Mouse (Mus musculus): ENCODE results near the gene Prss37. TPM values are rescaled to one million over a fixed set of nuclear protein-coding genes. Genes with fewer than 3 reads are reported as not detected.

The Prss37 gene
- total RNA-seq, 1 experiment: not detected

DNA sequence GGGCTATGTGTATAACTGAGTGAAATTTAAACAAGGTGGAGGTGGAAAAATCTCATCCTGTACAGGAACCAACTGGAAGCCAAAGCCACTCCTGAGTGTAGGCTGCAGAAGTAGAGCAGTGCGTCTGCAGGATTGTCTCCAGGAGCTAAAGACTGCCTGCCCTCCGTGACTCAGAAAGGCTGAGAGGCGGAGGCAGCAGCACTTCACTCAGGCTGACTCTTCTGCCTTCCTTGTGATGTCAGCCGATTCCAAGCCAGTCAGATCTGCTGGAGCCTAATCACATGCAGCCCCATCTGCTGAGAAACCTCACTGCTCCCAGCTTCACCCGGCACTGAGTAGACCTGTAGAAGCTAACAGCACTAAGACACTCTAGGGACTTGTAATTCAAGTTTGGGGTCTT is 37.0 kb downstream of the Prss37 start:
- H3K9ac ChIP-seq (ENCODE audit: insufficient read depth, low read depth, low read length, poor library complexity, severe bottlenecking): no peak overlapping the region
- H3K4me1 ChIP-seq (ENCODE audit: control insufficient read depth in 2 of 2, insufficient read depth in 2 of 2, low read length in 2 of 2, poor library complexity in 1 of 2): no peaks in the 10 kb centered on the region
- peaks cover 21% of the 10 kb centered on the region for H3K36me3 ChIP-seq (ENCODE audit: control insufficient read depth, insufficient read depth, low read length, poor library complexity, severe bottlenecking)
- H3K4me3 ChIP-seq (ENCODE audit: insufficient read depth in 1 of 2, low read depth in 1 of 2, low read length in 2 of 2, poor library complexity in 1 of 2, severe bottlenecking in 1 of 2): no peak overlapping the region
- no peak overlapping the region for H3K27ac ChIP-seq (ENCODE audit: insufficient read depth, low read depth, low read length, poor library complexity, severe bottlenecking)
- no peaks in the 10 kb centered on the region for H3K9me3 ChIP-seq (ENCODE audit: control insufficient read depth, insufficient read depth, low read depth, low read length)
- in situ Hi-C loops (cut with MboI; ENCODE audit: low sequenced_read_pairs in 2 of 2, unreplicated experiment in 2 of 2): no loop called here
- DNase-seq (ENCODE audit: low read depth, low spot score): no peak
- TF ChIP-seq CHD2 (IDR thresholded peaks at IDR 0.05; ENCODE audit: low read depth, low read length): no peak
- no peak for TF ChIP-seq MAFK (IDR thresholded peaks at IDR 0.05; ENCODE audit: insufficient read depth, low read depth, low read length)
- no peak for TF ChIP-seq ZC3H11A (IDR thresholded peaks at IDR 0.05; ENCODE audit: borderline replicate concordance, low read depth, low read length)
- no peak for TF ChIP-seq HCFC1 (IDR thresholded peaks at IDR 0.05; ENCODE audit: borderline replicate concordance, insufficient read depth, low read length)
- no peak for TF ChIP-seq ZNF384 (IDR thresholded peaks at IDR 0.05; ENCODE audit: low read depth, low read length)

DNA sequence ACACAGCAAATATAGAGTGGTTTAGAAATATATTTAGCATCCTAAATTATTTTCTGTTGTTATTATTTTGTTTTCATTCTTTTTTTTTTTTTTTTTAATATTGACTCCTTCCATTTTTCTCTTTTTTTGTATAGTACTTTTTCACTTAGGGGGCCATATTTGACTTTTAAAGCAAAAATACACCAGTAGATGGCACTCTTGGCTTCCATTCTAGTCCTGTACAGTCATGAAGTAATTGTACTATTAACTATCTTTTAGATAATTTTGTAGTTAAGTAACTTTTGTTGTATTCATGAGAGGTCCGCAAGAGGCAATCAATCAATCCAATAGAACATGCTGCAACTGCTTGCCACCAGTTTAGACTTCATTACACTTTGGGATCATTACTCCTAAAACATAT is 39.6 kb downstream of the Prss37 start:
- H3K4me3 ChIP-seq (ENCODE audit: insufficient read depth in 1 of 2, low read depth in 1 of 2, low read length in 2 of 2, poor library complexity in 1 of 2, severe bottlenecking in 1 of 2): no peak overlapping the region
- in situ Hi-C loops (cut with MboI; ENCODE audit: low sequenced_read_pairs in 2 of 2, unreplicated experiment in 2 of 2): no loop called here
- H3K4me1 ChIP-seq (ENCODE audit: control insufficient read depth in 2 of 2, insufficient read depth in 2 of 2, low read length in 2 of 2, poor library complexity in 1 of 2): no peaks in the 10 kb centered on the region
- TF ChIP-seq MAFK (IDR thresholded peaks at IDR 0.05; ENCODE audit: insufficient read depth, low read depth, low read length) (no peak), HCFC1 (IDR thresholded peaks at IDR 0.05; ENCODE audit: borderline replicate concordance, insufficient read depth, low read length) (no peak), CHD2 (IDR thresholded peaks at IDR 0.05; ENCODE audit: low read depth, low read length) (no peak), ZC3H11A (IDR thresholded peaks at IDR 0.05; ENCODE audit: borderline replicate concordance, low read depth, low read length) (no peak)
- H3K9ac ChIP-seq (ENCODE audit: insufficient read depth, low read depth, low read length, poor library complexity, severe bottlenecking): no peak overlapping the region
- no peak overlapping the region for H3K27ac ChIP-seq (ENCODE audit: insufficient read depth, low read depth, low read length, poor library complexity, severe bottlenecking)
- no peaks in the 10 kb centered on the region for H3K9me3 ChIP-seq (ENCODE audit: control insufficient read depth, insufficient read depth, low read depth, low read length)
- H3K36me3 ChIP-seq (ENCODE audit: control insufficient read depth, insufficient read depth, low read length, poor library complexity, severe bottlenecking): peaks cover 29% of the 10 kb centered on the region
- no peak for DNase-seq (ENCODE audit: low read depth, low spot score)

DNA sequence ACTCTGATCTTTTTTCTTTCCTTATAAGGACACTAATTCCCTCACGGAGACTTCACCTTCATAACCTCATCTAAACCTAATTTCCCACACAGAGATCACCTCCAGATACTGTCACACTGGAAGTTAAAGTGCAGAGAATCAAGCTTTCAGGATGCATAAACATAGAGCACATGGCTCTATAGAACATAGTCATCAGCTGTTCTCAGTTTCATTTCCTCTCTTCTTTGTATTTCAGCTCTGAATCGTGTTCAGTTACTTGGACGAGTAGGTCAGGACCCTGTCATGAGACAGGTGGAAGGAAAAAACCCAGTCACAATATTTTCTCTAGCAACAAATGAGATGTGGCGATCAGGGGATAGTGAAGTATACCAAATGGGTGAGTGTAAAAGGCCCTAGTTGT is 43.2 kb downstream of the Prss37 start:
- no peak for DNase-seq (ENCODE audit: low read depth, low spot score)
- Histone ChIP-seq H3K4me3 (ENCODE audit: insufficient read depth in 1 of 2, low read depth in 1 of 2, low read length in 2 of 2, poor library complexity in 1 of 2, severe bottlenecking in 1 of 2) (no peak overlapping the region), H3K4me1 (ENCODE audit: control insufficient read depth in 2 of 2, insufficient read depth in 2 of 2, low read length in 2 of 2, poor library complexity in 1 of 2) (peaks cover 0 to 3% of the 10 kb centered on the region in 2 experiments; a peak in 1 of 4 replicates), H3K9ac (ENCODE audit: insufficient read depth, low read depth, low read length, poor library complexity, severe bottlenecking) (no peak overlapping the region), H3K36me3 (ENCODE audit: control insufficient read depth, insufficient read depth, low read length, poor library complexity, severe bottlenecking) (peaks cover 26% of the 10 kb centered on the region), H3K9me3 (ENCODE audit: control insufficient read depth, insufficient read depth, low read depth, low read length) (no peaks in the 10 kb centered on the region), H3K27ac (ENCODE audit: insufficient read depth, low read depth, low read length, poor library complexity, severe bottlenecking) (no peak overlapping the region)
- in situ Hi-C loops (cut with MboI; ENCODE audit: low sequenced_read_pairs in 2 of 2, unreplicated experiment in 2 of 2): no loop called here
- TF ChIP-seq HCFC1 (IDR thresholded peaks at IDR 0.05; ENCODE audit: borderline replicate concordance, insufficient read depth, low read length) (no peak), ZC3H11A (IDR thresholded peaks at IDR 0.05; ENCODE audit: borderline replicate concordance, low read depth, low read length) (no peak), CHD2 (IDR thresholded peaks at IDR 0.05; ENCODE audit: low read depth, low read length) (no peak), ZNF384 (IDR thresholded peaks at IDR 0.05; ENCODE audit: low read depth, low read length) (no peak), MAFK (IDR thresholded peaks at IDR 0.05; ENCODE audit: insufficient read depth, low read depth, low read length) (no peak)

DNA sequence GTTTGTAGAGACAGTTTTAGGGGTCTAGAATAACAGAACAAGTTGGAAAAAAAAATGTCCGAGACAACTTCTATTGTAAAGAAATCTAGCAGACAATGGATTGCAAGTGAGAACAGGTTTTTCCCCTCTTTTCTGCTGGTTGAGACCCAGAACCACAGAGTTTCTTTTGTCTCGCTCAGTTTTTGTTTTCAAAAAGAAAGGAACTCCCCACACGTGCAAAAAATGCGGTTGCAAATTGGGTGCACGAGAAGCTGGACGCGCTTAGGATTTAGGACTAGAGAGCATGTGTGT is 47.6 kb downstream of the Prss37 start:
- in situ Hi-C loops (cut with MboI; ENCODE audit: low sequenced_read_pairs in 2 of 2, unreplicated experiment in 2 of 2): no loop called here
- peak overlapping the region; percentile 100 for H3K9ac ChIP-seq (ENCODE audit: insufficient read depth, low read depth, low read length, poor library complexity, severe bottlenecking)
- H3K36me3 ChIP-seq (ENCODE audit: control insufficient read depth, insufficient read depth, low read length, poor library complexity, severe bottlenecking): peaks cover 14% of the 10 kb centered on the region
- peak overlapping the region; percentile 80 to 100 for H3K4me3 ChIP-seq (ENCODE audit: insufficient read depth in 1 of 2, low read depth in 1 of 2, low read length in 2 of 2, poor library complexity in 1 of 2, severe bottlenecking in 1 of 2)
- H3K27ac ChIP-seq (ENCODE audit: insufficient read depth, low read depth, low read length, poor library complexity, severe bottlenecking): peak overlapping the region; percentile 96
- DNase-seq (ENCODE audit: low read depth, low spot score): peak; percentile 11
- peaks cover 0 to 3% of the 10 kb centered on the region in 2 experiments; a peak in 1 of 4 replicates for H3K4me1 ChIP-seq (ENCODE audit: control insufficient read depth in 2 of 2, insufficient read depth in 2 of 2, low read length in 2 of 2, poor library complexity in 1 of 2)
- H3K9me3 ChIP-seq (ENCODE audit: control insufficient read depth, insufficient read depth, low read depth, low read length): no peaks in the 10 kb centered on the region
- TF ChIP-seq ZNF384 (IDR thresholded peaks at IDR 0.05; ENCODE audit: low read depth, low read length) (no peak), CHD2 (IDR thresholded peaks at IDR 0.05; ENCODE audit: low read depth, low read length) (no peak; the same call in 1 of the 2 replicates), ZC3H11A (IDR thresholded peaks at IDR 0.05; ENCODE audit: borderline replicate concordance, low read depth, low read length) (no peak), HCFC1 (IDR thresholded peaks at IDR 0.05; ENCODE audit: borderline replicate concordance, insufficient read depth, low read length) (no peak), MAFK (IDR thresholded peaks at IDR 0.05; ENCODE audit: insufficient read depth, low read depth, low read length) (no peak)
